Mouse (Mus musculus): ENCODE results near the gene Agbl4.

GRCm38 (mm10) chr4:110916565-110916964 is 519.1 kb downstream of the Agbl4 start:
- TF ChIP-seq GATA1 (IDR thresholded peaks at IDR 0.05; ENCODE audit: borderline replicate concordance, low read length) (no peak), FLI1 (IDR thresholded peaks at IDR 0.05; ENCODE audit: low read length) (no peak)

All from megakaryocyte, embryonic 14.5 days (primary cell).